Mouse (Mus musculus) embryo, embryonic 9.5 days (tissue): ENCODE results near the gene Mark4.

Source experiments
- DNase-seq: peaks from one replicate; pipeline ENCODE4 v3.0.0-alpha.2; 2017; ENCODE audit errors: extremely low spot score

The Mark4 gene

DNA sequence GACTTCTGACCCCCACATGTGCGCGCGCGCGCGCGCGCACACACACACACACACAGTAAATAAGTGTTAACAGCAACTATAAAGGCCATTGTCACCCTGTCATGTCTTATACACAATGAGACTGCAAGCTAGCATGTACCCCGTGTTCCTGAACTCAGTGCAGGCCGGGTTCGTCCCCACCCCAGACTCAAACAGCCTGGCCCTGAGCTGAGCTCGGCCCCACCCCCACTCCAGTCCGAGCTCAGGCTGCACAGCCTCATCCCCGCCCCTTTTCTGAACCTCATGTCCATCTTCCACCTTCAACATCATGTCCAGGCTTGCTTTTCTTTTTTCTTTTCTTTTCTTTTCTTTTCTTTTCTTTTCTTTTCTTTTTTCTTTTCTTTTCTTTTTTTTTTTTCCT is 11.7 kb upstream of the Mark4 start:
- DNase-seq: no peak

DNA sequence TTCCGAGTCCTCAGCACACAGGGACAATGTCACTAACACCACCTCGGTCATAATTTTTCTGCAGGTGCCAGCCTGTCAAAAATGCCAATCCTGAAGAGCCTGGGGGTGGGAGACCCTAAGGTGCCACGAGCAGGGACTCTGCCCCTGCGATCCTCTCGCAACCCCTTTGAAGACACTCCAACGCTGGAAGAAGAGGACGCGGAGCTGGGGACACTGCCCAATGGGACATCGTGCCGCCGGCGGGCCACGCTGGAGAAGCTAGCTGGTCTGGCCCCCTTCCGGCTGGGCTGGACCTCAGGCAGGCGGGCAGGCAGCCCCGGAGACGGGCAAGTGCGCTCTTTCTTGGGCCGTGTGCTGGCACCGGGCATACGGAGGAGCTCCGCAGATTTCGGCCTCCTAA is 10.8 kb upstream of the Mark4 start:
- DNase-seq: no peak

DNA sequence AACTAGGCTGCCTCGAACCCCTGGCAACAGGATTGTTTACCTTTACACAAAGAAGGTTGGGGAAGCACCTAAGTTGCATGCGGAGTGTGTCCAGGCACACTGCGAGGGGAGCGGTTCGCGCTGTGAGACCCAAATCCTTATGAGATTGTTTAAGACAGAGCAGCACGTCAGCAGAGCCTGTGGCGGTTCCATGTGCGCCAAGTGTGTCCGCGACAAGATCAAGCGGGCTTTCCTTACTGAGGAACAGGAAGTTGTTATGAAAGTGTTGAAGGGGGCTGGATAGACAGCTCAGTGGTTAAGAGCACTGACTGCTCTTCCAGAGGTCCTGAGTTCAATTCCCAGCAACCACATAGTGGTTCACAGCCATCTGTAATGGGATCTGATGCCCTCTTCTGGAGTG is 9.7 kb upstream of the Mark4 start:
- DNase-seq: no peak

DNA sequence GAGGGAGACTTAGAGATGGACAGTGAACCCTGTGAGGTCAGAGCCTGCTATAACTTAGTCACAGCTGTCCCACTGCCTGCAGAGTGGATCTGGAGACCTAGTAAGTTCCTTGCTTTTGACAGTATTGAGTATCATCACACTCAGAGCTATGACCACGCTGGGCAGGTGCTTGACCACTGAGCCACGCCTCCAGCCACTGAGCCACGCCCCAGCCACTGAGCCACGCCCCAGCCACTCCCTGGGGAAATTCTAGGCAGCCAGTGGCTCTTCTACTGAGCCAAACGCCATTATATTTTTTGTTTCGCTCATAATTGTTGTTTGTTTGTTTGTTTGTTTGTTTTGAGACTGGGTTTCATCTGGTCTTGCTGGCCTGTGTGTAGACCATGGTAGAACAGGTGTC is 9.0 kb upstream of the Mark4 start:
- DNase-seq: no peak

DNA sequence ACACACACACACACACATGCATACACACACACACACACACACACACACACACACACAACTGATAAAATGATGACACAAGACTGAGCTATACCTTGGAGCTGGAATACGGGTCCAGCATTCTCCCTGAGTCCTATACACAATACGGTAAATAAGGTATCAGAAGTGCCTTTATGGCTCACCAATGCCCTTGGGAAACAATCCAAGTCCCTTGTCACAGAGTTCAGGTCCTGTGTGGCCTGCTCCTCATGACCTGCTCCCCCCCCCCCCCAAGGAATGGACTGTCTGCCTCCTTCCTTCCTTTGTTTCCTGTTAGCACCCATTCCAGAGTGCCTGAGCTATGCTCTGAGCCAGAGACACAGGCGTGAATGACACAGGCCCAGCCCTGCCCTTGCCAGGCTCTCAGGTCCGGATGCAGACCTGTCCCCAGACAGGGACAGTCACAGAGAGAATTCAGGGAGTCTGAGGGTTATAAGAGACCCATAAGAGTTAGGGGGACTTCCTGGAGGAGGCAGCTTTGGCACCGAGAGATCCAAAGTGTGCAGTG is 8.1 kb upstream of the Mark4 start:
- no peak for DNase-seq

DNA sequence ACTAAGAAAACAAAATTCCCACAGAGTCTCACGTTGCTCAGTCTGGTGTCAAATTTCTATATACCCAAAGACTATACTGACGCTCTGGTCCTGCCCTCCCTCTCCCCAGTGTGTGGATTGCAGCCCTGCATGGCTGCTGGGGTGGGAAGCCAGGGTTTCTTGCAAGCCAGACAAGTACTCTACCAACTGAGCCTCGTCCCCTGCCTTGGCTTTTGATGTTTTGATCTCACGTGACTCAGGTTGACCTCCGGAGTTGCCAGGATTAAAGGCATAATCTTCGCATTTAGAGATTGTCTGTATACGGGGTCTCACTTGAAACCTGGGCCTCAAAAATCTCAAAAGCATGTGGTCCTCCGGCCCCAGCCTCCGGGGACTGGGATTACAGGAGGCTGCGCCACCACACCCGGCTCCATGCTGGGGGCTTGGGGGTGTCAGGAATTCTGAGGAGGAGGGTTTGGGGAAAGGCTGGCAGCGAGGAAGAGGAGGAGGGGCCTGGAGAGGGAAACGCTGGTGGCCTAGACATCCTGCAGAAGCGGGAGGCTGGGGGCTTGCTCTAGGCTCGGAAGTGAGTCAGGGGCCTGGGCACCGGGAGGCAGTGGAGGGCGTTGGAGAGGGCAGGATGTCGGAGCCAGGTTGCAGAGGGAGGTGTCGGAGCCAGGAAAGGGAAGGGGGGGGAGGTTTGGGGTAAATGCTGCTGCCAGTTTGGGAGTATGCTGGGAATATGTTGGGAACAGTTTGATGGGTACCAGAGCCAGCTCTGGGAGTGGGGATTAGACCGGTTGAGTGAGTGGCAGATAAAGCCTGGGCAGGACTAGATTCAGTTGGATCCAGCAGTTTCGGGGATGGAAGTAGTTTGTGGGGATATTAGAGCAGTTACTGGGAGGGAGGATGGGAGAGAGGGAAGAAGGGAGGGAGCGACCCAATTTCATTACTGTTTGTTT is 6.0 kb upstream of the Mark4 start:
- peak; percentile 43 for DNase-seq

DNA sequence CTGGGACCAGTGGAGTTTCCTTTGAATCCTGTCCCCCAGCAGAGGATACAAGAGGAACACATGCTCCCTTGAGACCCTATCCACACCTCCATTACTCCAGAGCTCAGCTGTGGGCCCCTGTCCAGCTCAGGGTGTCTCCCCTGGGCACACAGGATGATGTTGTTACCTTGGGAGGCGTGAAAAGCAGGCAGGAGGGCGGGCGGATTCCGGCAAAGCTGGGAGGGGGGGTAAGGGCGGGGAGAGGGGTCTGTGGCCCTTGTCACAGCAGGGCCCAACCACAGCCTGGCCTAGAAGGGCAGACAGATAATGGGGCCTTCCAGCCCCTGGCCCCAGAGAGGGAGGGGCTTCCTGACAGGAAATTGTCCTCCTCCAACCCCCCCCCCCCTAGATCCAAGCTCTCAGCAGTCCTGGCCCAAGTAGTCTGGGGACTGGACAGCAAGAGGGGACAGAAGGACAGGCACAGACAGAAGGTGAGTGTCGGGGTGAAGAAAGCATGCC is 4.3 kb upstream of the Mark4 start, which contains the start of gene Exoc3l2:
Gene Exoc3l2, plus strand, starts transcription at position 448 of the 498 bp plus-strand sequence.
- no peak for DNase-seq

DNA sequence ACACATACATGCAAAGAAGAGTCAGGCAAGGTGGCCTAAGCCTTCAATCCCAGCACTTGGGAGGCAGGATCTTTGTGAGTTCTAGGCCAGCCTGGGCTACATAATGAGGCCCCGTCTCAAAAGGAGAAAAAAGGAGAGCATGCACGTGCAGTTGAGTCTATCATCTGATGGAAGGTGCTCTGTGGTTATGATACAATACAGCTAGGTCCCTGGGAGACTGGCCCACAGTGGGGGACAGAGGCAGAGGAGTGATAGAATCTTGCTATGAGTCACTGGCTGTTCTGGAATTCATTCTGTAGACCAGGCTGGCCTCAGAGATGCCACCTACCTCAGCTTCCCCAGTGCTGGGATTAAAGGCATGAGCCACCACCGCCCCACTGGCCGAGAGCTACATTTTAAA is 3.8 kb upstream of the Mark4 start:
- DNase-seq: no peak

DNA sequence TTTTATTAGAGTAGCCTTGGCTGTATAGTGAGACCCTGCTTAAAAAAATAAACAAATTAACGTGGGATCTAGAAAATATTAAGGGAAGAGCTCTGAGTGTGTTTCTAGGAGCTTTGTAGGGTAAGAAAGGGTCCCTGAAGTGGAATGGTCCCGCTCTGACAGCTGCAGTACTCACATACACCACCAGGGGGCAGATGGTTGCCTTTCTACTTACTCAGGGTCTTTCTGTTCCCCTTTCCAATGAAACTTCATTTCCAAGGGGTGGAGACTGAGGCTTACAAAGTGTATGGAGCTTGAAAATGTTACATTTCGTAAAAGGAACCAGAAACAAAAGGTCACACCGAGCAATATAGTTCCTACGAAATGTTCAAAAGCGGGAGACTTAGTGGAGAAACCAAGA is 2.9 kb upstream of the Mark4 start:
- peak; percentile 81 for DNase-seq

DNA sequence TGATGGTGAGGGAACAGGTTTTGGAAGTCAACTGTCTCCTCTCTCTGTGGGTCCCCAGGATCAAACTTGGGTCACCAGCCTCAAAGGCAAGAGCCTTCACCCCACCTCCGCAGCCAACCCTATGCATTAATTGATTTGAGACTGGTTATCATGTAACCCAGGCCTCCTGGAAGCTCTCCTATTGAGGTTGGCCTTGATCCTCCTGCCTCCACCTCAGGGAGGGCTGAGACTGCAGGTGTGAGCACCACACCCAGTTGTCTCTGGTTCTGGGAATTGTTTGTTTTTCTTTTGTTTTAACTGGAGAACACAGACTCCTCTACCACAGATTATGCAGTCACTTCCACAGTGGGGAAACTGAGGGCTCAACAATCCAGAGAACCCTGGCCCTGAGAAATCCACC is 1.9 kb upstream of the Mark4 start:
- DNase-seq: no peak

DNA sequence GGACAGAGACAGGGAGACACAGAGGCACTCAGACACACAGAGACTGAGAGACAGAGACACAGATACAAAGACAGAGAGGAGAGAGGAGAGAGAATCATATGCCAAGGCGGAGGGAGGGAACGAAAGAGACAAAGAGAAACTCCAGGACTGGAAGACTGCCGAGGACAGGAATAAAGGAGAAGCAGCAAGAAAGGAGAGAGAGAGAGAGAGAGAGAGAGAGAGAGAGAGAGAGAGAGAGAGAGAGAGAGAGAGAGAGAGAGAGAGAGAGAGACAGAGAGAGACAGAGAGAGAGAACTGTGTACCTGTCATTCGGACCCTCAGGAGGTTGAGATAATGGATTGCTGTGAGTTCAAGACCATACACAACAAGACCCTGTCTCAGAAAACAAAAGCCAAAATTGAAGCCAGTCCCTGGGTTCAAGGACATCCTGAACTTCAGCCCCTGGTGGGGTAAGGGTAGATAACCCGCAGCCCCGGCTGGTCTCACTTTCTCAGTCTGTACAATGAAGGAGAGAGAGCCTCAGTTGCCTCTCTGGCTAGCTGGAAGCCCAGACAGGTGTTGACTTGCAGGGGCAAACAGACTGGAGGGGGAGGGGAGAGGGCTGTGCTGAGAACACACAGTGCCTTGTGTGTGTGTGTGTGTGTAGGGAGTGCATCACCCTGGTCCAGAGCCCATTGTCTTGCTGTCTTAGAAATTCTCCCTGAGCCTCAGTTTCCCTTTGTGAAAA is 686 bp upstream of the Mark4 start:
- DNase-seq: no peak

DNA sequence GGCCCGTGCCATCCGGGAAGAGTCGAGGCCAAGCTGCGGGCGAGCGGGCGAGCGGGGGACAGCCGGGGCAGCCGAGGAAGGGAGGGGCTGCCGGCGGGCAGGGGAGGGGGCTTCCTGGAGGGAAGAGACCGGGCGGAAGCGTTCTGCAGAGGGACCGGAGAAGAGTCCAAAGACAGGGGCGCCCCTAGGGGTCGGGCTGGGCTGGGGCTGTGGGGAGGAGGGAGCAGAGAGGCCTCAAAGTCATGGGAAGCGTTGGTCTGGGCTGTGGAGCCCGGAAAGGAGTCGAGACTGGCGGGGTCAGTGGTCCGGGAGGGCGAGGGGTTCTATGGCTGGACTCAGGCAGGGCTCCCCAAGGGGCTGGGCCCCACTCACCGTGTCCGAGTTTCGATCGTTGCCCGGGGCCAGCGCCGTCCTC is 542 bp downstream of the Mark4 start:
- DNase-seq: peak; percentile 86

DNA sequence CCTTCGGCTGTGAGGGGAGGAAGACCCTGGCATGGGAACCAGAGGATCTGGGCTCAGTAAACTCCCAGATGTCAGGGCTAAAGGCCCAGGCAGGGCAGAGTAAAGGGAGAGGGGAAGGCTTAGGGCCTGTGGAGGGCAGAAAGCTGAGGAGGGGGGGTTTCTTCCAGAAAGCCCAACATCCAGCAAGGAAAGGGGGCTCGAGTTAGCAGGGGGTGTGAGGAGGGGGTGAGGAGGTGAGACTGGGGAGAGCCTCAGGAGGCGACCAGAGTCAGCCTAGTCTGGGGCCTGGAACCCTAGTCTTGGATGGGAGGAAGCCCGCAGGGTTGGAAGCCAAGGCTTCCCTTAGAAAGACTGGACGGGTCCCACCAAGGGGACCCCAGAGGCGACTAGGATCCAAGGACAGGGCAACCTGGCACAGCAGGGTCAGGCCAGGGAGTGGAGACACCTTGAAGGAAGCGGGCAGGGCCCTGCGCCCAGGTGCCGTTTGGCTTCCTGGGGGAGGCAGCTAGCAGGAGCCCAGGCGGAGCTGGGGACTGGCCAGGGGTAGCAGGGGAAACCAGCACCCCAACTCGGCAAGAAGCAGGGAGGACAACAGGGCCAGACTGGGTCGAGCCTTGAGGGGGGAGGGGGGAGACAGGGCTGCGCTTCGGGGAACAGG is 1.1 kb downstream of the Mark4 start:
- peak; percentile 41 for DNase-seq

DNA sequence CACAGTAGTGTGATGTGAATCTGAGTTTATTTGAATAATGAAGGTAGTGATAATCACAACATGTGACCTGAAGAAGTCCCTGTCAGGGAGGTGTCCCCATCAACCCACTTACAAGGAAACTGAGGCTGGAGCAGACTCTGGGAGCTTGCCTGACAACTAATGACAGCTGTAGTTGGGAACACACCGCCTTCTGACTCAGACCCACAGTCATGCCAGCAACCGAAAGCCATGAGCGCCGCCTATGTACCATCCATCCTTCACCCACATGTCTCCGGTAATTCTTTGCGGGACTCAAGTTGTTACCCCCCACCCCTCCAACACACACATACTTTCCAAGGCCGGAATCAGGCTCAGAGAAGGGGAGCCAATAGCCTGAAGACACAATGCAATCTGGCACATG is 2.0 kb downstream of the Mark4 start:
- no peak for DNase-seq

DNA sequence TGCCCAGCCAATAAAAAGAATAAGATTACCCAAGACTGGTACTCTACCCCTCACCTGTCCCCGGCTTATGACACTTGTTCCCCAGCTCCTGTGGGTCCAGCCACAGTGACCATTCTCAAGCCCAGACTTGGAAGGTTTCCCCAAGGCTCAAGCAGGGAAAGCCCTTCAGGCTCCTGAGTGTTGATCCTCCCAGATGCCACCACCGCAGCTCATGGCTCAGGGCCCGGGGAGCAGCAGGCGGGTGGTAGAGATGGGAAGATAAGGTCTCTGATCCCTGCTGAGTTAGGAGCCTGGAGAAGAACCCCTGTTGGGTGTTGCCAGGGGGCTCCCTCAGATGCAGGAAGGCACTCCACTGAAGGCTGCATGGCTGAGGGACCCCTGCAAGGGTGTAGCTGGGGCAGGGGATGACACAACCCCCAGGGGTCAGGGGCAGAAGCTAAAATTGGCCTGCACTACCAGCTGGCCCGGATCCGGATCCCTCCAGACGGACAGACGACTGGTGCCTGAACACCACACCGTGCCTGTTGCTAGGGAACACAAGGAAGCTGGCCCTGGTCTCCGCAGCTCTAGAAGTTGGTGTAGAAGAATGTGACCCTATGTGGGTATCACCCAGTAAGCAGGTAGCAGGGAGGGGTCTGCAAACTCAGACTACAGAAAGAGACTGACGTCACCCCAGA is 2.7 kb downstream of the Mark4 start:
- no peak for DNase-seq

DNA sequence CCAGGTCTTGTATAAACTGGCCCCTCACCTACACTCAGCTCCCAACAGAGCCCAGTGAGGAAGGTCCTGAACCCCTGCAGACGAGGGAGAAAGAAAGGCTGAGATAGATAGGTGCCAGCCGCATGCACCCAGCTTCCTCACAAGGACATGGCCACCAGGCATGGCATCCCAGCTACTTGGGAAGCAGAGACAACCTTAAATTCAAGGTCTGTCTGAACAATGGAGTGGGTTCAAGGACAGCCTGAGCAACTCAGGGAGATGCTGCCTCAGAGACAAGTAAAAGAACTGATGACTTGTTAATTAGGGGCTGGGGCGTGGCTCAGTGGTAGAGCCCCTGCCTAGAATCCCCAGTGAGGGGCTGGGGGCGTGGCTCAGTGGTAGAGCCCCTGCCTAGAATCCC is 3.4 kb downstream of the Mark4 start:
- DNase-seq: no peak

DNA sequence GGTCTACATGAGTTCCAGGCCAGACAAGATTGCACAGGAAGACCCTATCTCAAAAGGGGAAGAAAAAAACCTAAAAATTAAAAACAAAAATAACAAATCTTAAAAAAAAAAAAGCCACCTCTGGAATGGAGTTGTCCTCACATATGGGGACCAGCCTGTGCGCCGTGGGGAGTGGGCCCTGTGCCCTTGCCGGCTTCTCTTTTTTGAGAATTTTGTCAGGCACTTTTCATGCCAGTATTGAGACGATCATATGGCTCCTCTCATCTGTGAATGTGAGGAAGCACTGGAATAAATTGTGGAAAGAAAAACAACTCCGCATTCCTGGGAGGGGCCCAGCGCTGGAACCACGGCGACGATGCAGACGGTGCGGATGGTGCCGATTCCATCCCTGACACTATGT is 9.5 kb downstream of the Mark4 start:
- DNase-seq: no peak

DNA sequence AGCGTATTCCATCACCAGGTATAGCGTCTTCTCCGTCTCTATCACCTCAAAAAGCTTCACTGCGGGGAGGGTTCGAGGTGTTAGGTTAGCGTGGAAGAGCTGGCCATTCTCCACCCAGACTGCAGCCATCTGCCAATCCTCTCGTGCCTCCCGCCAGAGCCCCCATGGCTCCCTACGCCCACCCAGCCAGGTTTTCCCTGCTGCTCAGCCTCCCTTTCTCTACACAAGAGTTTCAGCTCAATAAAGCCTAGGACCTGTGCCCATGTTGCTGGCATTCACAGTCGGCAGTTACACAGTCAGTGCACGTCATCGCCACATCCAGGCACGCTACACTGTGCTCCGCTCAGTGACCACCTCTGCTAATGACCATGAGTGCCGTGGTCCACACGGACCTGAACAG is 10.9 kb downstream of the Mark4 start:
- no peak for DNase-seq

DNA sequence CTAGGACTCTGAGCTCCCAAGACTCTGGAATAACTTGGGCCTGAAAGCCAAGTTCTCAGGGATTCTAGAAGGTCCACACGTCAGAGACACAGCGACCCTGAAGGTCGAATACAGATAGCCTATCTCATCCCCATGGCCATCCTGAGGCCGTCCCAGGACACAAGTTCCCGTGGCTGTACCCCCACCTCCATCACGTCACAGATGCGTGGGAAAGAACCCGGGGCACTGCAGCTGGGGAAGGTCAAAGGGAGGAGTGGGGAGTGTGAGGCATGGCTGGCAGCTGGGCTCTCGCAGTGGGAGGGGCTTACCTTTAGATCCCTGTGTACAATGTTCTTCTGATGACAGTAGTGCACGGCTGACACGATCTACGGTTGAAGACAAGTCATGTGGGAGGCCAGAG is 13.8 kb downstream of the Mark4 start:
- no peak for DNase-seq

DNA sequence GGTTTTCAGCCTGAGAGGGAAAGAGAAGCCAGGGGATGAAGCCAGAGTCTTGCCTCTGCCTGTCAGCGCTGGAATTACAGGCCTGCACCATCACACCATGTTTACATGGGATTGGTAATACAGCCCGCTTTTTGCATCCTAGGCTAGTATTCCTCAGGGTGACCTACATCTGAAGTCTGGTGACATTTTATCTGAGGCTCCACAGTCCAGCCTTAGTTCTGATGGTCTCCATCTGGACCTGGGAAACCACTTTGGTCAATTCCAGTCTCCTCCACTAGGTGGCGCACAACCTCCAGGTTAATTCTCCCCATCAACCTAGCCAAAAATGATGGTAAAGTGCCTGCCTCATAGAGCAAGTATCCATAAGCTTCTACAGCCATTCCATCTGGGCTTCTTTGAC is 15.3 kb downstream of the Mark4 start:
- DNase-seq: peak; percentile 77

DNA sequence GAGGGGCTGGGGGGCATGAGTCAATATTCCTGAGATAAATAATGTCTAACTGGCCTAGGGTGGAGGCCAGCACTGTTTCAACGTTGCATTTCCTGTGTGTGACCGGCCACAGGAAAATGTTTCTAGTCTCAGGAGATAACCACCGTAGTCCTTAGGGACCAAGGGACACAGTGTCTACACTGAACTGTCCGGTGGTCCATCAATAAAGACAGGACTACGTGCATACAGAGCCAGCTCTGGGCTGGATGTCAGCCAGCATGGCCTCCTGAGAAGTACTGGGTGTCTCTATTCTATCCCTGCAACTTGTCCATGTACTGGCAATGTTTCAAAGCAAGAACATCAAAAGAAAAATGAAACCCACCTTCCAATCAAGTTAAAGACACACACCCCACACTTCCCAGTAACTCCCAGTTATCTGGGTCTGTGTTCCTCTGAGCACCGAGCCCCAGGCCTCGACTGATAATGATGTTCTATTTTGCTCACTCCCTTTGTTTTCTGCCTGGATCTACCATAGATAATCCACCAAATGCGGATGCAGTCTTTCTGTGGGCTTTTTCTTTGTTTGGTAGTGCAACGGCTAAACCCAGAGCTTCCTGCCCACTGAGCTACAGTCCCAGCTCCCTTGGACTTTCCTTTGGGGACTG is 17.1 kb downstream of the Mark4 start:
- no peak for DNase-seq
